Mouse (Mus musculus) CH12.LX (cell line): Measurements from ENCODE around the gene Nck2. TPM values are rescaled to one million over a fixed set of nuclear protein-coding genes. Genes with fewer than 3 reads are reported as not detected.

Experiments used
- DNase-seq: peaks from one replicate; pipeline ENCODE4 v3.0.0-alpha.2; 2013; ENCODE audit errors: extremely low read depth
- H3K27ac ChIP-seq: 2 replicates; pipeline ENCODE4 v1.5.1; 2012; ENCODE audit warnings: low read depth, mild to moderate bottlenecking, control low read depth, moderate library complexity; ENCODE audit not compliant: insufficient read depth
- H3K27me3 ChIP-seq: replicated peaks from 2 replicates; pipeline ENCODE3; 2012; ENCODE audit warnings: inconsistent platforms
- H3K36me3 ChIP-seq, 2 experiments: replicated peaks in 1 of 2; 2 replicates each; pipeline versions ENCODE3 to v1.6.1; 2012; ENCODE audit warnings: inconsistent platforms in 1 of 2, low read length in 1 of 2, mild to moderate bottlenecking in 1 of 2, mixed read lengths in 1 of 2, moderate library complexity in 1 of 2; ENCODE audit not compliant: control insufficient read depth in 1 of 2, insufficient read depth in 1 of 2
- H3K4me1 ChIP-seq, 2 experiments: 2 replicates each; pipeline ENCODE4 v1.6.1; 2012; ENCODE audit warnings: inconsistent platforms in 1 of 2, moderate library complexity in 1 of 2; ENCODE audit not compliant: insufficient read depth in 2 of 2, control insufficient read depth in 1 of 2
- H3K4me2 ChIP-seq: 2 replicates; pipeline ENCODE4 v1.6.1; 2012; ENCODE audit warnings: low read depth, mild to moderate bottlenecking, control low read depth; ENCODE audit not compliant: poor library complexity, insufficient read depth, severe bottlenecking
- H3K4me3 ChIP-seq, 3 experiments: fragments of 150-350 bp in 1 of 3; sonication (generic) in 1 of 3; replicated peaks in 1 of 3; 2 replicates each; pipeline versions ENCODE3 to v1.5.1; 2011 to 2012; ENCODE audit warnings: low read depth in 2 of 3, low read length in 2 of 3, mild to moderate bottlenecking in 2 of 3, moderate library complexity in 2 of 3, control low read depth in 1 of 3, improper control_type of control experiment in 1 of 3, inconsistent platforms in 1 of 3, mixed read lengths in 1 of 3; ENCODE audit not compliant: poor library complexity in 1 of 3
- H3K79me2 ChIP-seq: replicated peaks from 2 replicates; pipeline ENCODE4 v1.6.1; 2012; ENCODE audit warnings: mild to moderate bottlenecking, moderate library complexity; ENCODE audit not compliant: control insufficient read depth, poor library complexity, insufficient read depth, severe bottlenecking; ENCODE audit errors: extremely low read depth
- H3K9ac ChIP-seq: 2 replicates; pipeline ENCODE4 v1.6.1; 2012; ENCODE audit warnings: low read depth, mild to moderate bottlenecking, control low read depth, moderate library complexity; ENCODE audit not compliant: insufficient read depth
- H3K9me3 ChIP-seq: replicated peaks from 2 replicates; pipeline ENCODE3; 2012; ENCODE audit warnings: low read length, inconsistent platforms, mixed read lengths
- BHLHE40 ChIP-seq: IDR thresholded peaks from 2 replicates; pipeline ENCODE4 v1.6.1; 2011; ENCODE audit warnings: mild to moderate bottlenecking, low read depth, low read length, improper control_type of control experiment
- CHD1 ChIP-seq: IDR thresholded peaks from 2 replicates; pipeline ENCODE4 v1.6.1; 2012; ENCODE audit warnings: low read depth, low read length, improper control_type of control experiment, inconsistent platforms
- CTCF ChIP-seq, 2 experiments: IDR thresholded peaks in 1 of 2; conservative IDR thresholded peaks in 1 of 2; 2 replicates each; pipeline ENCODE4 v1.5.1; 2011 to 2012; ENCODE audit warnings: low read depth in 2 of 2, low read length in 2 of 2, improper control_type of control experiment in 1 of 2, inconsistent platforms in 1 of 2, mild to moderate bottlenecking in 1 of 2, moderate library complexity in 1 of 2
- E2F4 ChIP-seq: IDR thresholded peaks from 2 replicates; pipeline ENCODE4 v1.6.1; 2011; ENCODE audit warnings: low read depth, low read length, improper control_type of control experiment; ENCODE audit not compliant: insufficient replicate concordance
- ELF1 ChIP-seq: IDR thresholded peaks from 2 replicates; pipeline ENCODE4 v1.6.1; 2014; ENCODE audit warnings: low read depth, mild to moderate bottlenecking, inconsistent platforms, low read length, improper control_type of control experiment
- EP300 ChIP-seq: IDR thresholded peaks from 2 replicates; pipeline ENCODE4 v1.6.1; 2011; ENCODE audit warnings: low read length, improper control_type of control experiment
- ETS1 ChIP-seq: conservative IDR thresholded peaks from 2 replicates; pipeline ENCODE4 v1.6.1; 2012; ENCODE audit warnings: low read depth, mild to moderate bottlenecking, inconsistent platforms, low read length, improper control_type of control experiment, moderate library complexity
- HCFC1 ChIP-seq: IDR thresholded peaks from 2 replicates; pipeline ENCODE4 v1.6.1; 2012; ENCODE audit warnings: low read depth, mild to moderate bottlenecking, inconsistent platforms, low read length, improper control_type of control experiment
- IRF4 ChIP-seq: IDR thresholded peaks from 2 replicates; pipeline ENCODE4 v1.6.1; 2014; ENCODE audit warnings: low read depth, mild to moderate bottlenecking, inconsistent platforms, low read length, improper control_type of control experiment
- MAX ChIP-seq: IDR thresholded peaks from 2 replicates; pipeline ENCODE4 v1.6.1; 2011; ENCODE audit warnings: low read length, improper control_type of control experiment
- MAZ ChIP-seq: IDR thresholded peaks from 2 replicates; pipeline ENCODE4 v1.6.1; 2012; ENCODE audit warnings: low read depth, mild to moderate bottlenecking, inconsistent platforms, low read length, improper control_type of control experiment, moderate library complexity
- MEF2A ChIP-seq: IDR thresholded peaks from 2 replicates; pipeline ENCODE4 v1.6.1; 2014; ENCODE audit warnings: low read depth, mild to moderate bottlenecking, inconsistent platforms, low read length, improper control_type of control experiment, borderline replicate concordance
- MXI1 ChIP-seq: IDR thresholded peaks from 2 replicates; pipeline ENCODE4 v1.6.1; 2011; ENCODE audit warnings: mild to moderate bottlenecking, low read depth, low read length, improper control_type of control experiment
- MYC ChIP-seq: IDR thresholded peaks from 2 replicates; pipeline ENCODE4 v1.6.1; 2011; ENCODE audit warnings: low read depth, mild to moderate bottlenecking, improper control_type of control experiment, low read length
- NELFE ChIP-seq: IDR thresholded peaks from 2 replicates; pipeline ENCODE4 v1.6.1; 2011; ENCODE audit warnings: low read depth, low read length, improper control_type of control experiment
- NRF1 ChIP-seq: IDR thresholded peaks from 2 replicates; pipeline ENCODE4 v1.6.1; 2014; ENCODE audit warnings: low read depth, mild to moderate bottlenecking, inconsistent platforms, low read length, improper control_type of control experiment, moderate library complexity
- PAX5 ChIP-seq: IDR thresholded peaks from 2 replicates; pipeline ENCODE4 v1.6.1; 2012; ENCODE audit warnings: low read length, inconsistent platforms, mixed read lengths
- POLR2AphosphoS2 ChIP-seq: IDR thresholded peaks from 2 replicates; pipeline ENCODE4 v1.6.1; 2011; ENCODE audit warnings: low read depth, low read length, improper control_type of control experiment
- SIN3A ChIP-seq: IDR thresholded peaks from 2 replicates; pipeline ENCODE4 v1.6.1; 2012; ENCODE audit warnings: low read length, improper control_type of control experiment, inconsistent platforms
- SMC3 ChIP-seq: IDR thresholded peaks from 2 replicates; pipeline ENCODE4 v1.6.1; 2011; ENCODE audit warnings: low read depth, low read length, improper control_type of control experiment
- TBP ChIP-seq: conservative IDR thresholded peaks from 2 replicates; pipeline ENCODE4 v1.6.1; 2011; ENCODE audit warnings: low read depth, low read length, improper control_type of control experiment
- TCF12 ChIP-seq: IDR thresholded peaks from 2 replicates; pipeline ENCODE4 v1.6.1; 2014; ENCODE audit warnings: low read depth, mild to moderate bottlenecking, inconsistent platforms, low read length, improper control_type of control experiment
- UBTF ChIP-seq: IDR thresholded peaks from 2 replicates; pipeline ENCODE4 v1.6.1; 2012; ENCODE audit warnings: low read depth, mild to moderate bottlenecking, inconsistent platforms, low read length, improper control_type of control experiment, moderate library complexity
- USF1 ChIP-seq: IDR thresholded peaks from 2 replicates; pipeline ENCODE4 v1.6.1; 2014; ENCODE audit warnings: low read depth, mild to moderate bottlenecking, inconsistent platforms, low read length, improper control_type of control experiment
- ZC3H11A ChIP-seq: IDR thresholded peaks from 2 replicates; pipeline ENCODE4 v1.6.1; 2012; ENCODE audit warnings: low read depth, mild to moderate bottlenecking, inconsistent platforms, low read length, improper control_type of control experiment
- ZMIZ1 ChIP-seq: IDR thresholded peaks from 2 replicates; pipeline ENCODE4 v1.6.1; 2012; ENCODE audit warnings: low read depth, mild to moderate bottlenecking, inconsistent platforms, low read length, improper control_type of control experiment
- ZNF384 ChIP-seq: IDR thresholded peaks from 2 replicates; pipeline ENCODE4 v1.6.1; 2012; ENCODE audit warnings: low read depth, low read length, improper control_type of control experiment, inconsistent platforms
- dilution Hi-C: fragments of 300-500 bp; cut with MboI; formaldehyde crosslinking; loops from 2 replicates; pipeline ENCODE4 v1.14.3; 2020; ENCODE audit warnings: low sequenced_read_pairs; ENCODE audit not compliant: extremely low pct_unique_long_range_greater_than_20kb, extremely low pct_ligation_motif_present
- in situ Hi-C: fragments of 300-500 bp; cut with MboI; formaldehyde crosslinking; loops from 3 replicates; pipeline ENCODE4 v1.14.3; 2019; ENCODE audit warnings: low sequenced_read_pairs, low pct_ligation_motif_present, low pct_unique_long_range_greater_than_20kb, mixed read lengths
- polyA plus RNA-seq: library from polyadenylated mRNA; unstranded; fragments of >175 nt; gene quantifications from 2 replicates; pipeline ENCODE4 v1.2.1, GENCODE M21; 2012; ENCODE audit warnings: low read depth; ENCODE audit not compliant: insufficient read length
- total RNA-seq, 2 experiments: library from RNA; depleted of rRNA; stranded (reverse); fragments of 300-350 nt in 1 of 2; fragments of >200 nt in 1 of 2; gene quantifications; 2 replicates each; pipeline ENCODE4 v1.2.3; 2012 to 2014

The Nck2 gene
- total and polyA plus RNA-seq, 3 experiments: 4.4 to 7.6 (median 4.6) TPM

DNA sequence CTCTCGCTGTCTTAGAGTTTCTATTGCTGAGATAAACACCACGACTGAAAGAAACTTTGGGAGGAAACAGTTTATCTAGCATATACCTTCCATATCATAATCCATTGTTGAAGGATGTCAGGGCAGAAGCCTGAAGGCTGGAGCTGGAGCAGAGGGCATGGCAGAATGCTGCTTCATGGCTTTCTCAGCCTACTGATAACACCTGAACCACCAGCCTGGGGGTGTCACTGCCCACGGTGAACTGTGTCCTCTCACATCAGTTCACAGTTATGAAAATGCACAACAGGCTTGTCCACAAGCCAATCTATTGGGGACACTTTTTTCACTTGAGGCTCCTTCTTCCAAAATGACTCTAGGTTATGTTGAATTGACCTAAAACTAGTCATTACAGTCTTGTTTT, 114.0 kb downstream of the Nck2 start:
- H3K9me3 ChIP-seq: no peaks in the 10 kb centered on the region
- dilution Hi-C loops: no loop called here
- no peak for DNase-seq
- no peaks in the 10 kb centered on the region for H3K27me3 ChIP-seq
- no peak overlapping the region for H3K9ac ChIP-seq
- no peaks in the 10 kb centered on the region for H3K4me1 ChIP-seq
- no peak overlapping the region for H3K4me3 ChIP-seq
- no peak for TF ChIP-seq HCFC1
- TF ChIP-seq SIN3A: no peak
- TF ChIP-seq IRF4: no peak
- no peak for TF ChIP-seq E2F4
- TF ChIP-seq ZMIZ1: no peak
- no peak for TF ChIP-seq EP300
- TF ChIP-seq UBTF: no peak
- TF ChIP-seq MEF2A: no peak
- TF ChIP-seq TCF12: no peak
- TF ChIP-seq USF1: no peak
- no peak for TF ChIP-seq BHLHE40
- no peak for TF ChIP-seq ZC3H11A
- no peak for TF ChIP-seq TBP
- TF ChIP-seq POLR2AphosphoS2: no peak
- TF ChIP-seq ELF1: no peak
- no peak for TF ChIP-seq SMC3
- in situ Hi-C loops: no loop called here
- no peak overlapping the region for H3K27ac ChIP-seq
- H3K36me3 ChIP-seq: peaks cover 7 to 29% of the 10 kb centered on the region in 2 experiments
- no peaks in the 10 kb centered on the region for H3K79me2 ChIP-seq
- H3K4me2 ChIP-seq: no peak overlapping the region

DNA sequence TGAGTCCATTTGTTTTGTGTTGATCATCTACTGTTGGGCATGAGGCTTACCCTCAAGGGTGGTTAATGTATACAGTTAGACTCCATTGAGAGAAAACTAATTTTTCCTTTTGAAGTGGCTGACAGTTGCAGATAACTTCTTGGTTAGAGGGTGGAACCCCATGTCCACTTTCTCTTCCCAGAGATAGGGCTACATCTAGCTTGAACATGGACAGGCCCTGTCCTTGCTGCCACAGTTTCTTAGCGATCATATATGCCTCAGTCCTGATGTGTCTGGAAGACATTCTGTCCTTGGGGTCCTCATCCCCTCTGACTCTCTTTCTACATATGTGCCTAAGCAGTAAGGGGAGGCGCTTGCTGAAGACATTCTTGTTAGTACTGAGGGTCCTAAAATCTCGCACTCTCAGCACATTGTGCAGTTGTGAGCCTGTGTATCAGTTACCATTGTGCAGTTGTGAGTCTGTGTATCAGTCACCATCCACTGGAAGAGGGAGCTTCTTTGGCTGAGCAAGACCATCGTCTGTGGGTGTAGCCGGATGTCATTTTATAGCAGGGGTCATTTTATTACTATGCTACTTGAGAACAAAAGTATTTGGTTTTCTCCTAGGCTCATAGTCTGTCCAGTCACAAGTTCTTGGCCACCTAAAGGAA, 114.8 kb downstream of the Nck2 start:
- Histone ChIP-seq H3K9ac (no peak overlapping the region), H3K36me3 (peaks cover 4 to 22% of the 10 kb centered on the region in 2 experiments), H3K4me1 (no peaks in the 10 kb centered on the region), H3K4me2 (no peak overlapping the region), H3K4me3 (no peak overlapping the region), H3K79me2 (no peaks in the 10 kb centered on the region), H3K27ac (no peak overlapping the region), H3K27me3 (no peaks in the 10 kb centered on the region), H3K9me3 (no peaks in the 10 kb centered on the region)
- dilution Hi-C loops (no loop called here), in situ Hi-C loops (no loop called here)
- no peak for DNase-seq
- TF ChIP-seq ZNF384 (no peak), TCF12 (no peak), IRF4 (no peak), CHD1 (no peak), ETS1 (no peak), NRF1 (no peak), CTCF (conservative IDR thresholded peaks at IDR 0.05 in 1 of 2, IDR thresholded peaks at IDR 0.05 in 1 of 2; ENCODE audit: low read depth in 2 of 2, low read length in 2 of 2) (no peak), MAX (no peak), MYC (no peak), ZMIZ1 (no peak), EP300 (no peak), NELFE (no peak), HCFC1 (no peak), MXI1 (no peak), SIN3A (no peak), PAX5 (no peak), MEF2A (no peak), MAZ (no peak), TBP (no peak)
